Mouse (Mus musculus) olfactory bulb, adult 2 months (tissue): ENCODE data around the gene Mrpl36.

Experiments used
- CTCF ChIP-seq: fragments of 200-500 bp; IDR thresholded peaks from 2 replicates; pipeline ENCODE4 v1.5.1; 2012; ENCODE audit warnings: low read depth, mild to moderate bottlenecking, low read length, moderate library complexity; ENCODE audit not compliant: insufficient read depth
- POLR2A ChIP-seq: fragments of 200-500 bp; IDR thresholded peaks from 2 replicates; pipeline ENCODE4 v1.6.1; 2012; ENCODE audit warnings: mild to moderate bottlenecking, low read depth, low read length, moderate library complexity; ENCODE audit not compliant: insufficient read depth

DNA sequence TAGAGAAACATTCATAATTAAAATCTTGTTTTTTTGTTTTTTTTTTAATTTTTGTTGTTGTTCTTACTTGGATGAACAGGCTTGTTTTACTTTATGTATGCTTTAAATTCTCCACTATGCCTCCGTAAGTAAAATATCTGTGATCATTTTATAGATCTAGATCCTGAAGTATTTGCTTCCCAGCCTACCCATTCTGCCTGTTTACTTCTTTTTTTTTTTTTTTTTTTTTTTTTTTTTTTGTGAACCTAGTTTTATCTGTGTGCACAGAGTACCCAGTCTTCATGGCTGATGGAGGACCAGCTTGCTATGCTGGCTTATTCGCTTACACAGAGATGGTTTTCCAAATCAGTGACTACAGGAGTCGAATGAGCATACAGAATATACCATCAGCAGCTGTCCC is 28.8 kb downstream of the Mrpl36 start:
- TF ChIP-seq CTCF (no peak), POLR2A (no peak)
